Mouse (Mus musculus) kidney, adult 2 months (tissue): ENCODE measurements at regions not wholly inside any gene's neighbourhood (a gene's known extent, or its start where the extent isn't known, plus 50 kb on each side); places are given as distances from the start of the nearest gene placed in this dataset.

Source experiments
- CTCF ChIP-seq: fragments of 200-500 bp; conservative IDR thresholded peaks from 2 replicates; pipeline ENCODE4 v1.5.1; 2011; ENCODE audit warnings: low read depth, mild to moderate bottlenecking, control low read depth, low read length, moderate library complexity, mixed read lengths; ENCODE audit not compliant: insufficient read depth, insufficient read length
- POLR2A ChIP-seq: fragments of 200-500 bp; IDR thresholded peaks from one replicate; pipeline ENCODE4 v1.6.1; 2011; ENCODE audit warnings: low read depth, low read length, control low read depth

DNA sequence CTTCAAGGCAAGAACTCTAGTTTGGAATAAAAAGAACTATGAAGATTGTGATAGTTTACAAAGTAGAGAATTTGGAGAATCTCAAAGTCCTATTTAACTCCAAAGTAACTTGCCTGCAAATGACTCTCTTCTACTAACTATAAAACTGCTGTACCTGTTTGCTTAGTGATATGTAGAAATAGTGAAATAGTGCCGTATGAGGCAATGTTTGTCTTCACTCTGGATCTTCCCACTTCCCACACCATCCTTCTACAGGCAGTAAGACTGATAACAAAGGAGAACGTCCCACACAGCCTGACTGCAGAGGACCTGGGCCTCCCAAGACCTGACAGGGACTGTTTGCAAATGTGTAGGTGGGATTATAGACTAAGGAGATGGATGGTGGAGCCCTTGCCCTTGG lies 85.4 kb upstream of the Tbx20 start:
- TF ChIP-seq POLR2A (no peak), CTCF (no peak)
